In the genomic region with DNA sequence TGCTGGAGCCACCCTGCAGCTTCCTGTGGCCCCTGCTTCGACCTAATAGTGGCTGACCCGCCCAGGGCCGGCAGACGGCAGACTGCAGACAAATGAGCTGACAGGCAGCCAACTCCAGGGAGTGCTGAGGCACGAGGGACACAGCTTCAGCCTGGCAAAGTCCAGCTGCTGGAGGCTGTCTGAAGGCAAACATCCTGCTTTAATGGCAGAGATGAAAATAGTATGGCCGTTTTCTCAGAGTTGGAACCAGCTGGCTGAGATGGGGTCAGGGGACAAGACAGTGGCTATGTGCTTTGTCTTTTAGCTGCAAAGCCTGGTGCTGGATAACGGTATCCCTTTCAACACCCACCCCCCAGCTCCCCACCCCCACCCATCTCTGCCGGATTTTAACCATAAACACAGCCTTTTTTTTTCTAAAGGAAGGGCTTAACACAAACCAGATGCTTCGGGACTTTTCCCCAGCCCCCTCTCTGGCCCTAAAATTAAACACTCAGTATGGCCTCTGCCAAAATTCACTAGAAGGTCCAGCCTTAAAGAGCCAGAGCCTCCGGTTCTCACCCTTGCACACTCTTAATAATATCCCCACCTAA, we compare ENCODE assay signal across 9 mouse cellular contexts. TPM values are rescaled to one million over a fixed set of nuclear protein-coding genes. Genes with fewer than 3 reads are reported as not detected.
DNase-seq lines count a peak whose midpoint lies in the region; ATAC-seq and TF ChIP-seq lines count a peak whose summit lies in the region.
"Had no signal": no experiment of that assay in that cellular context is flagged by ENCODE, and none has a peak within 500 bp of the region (broad histone marks: within the 10 kb centered on the region; RNA-seq: fewer than 3 reads in every experiment).

No protein-coding gene starts in this region.

- no peak for TF ChIP-seq CTCF in lung, adult 2 months (IDR thresholded peaks at IDR 0.05; ENCODE audit: insufficient read depth, low read length)

- H3K27me3 ChIP-seq in forebrain, embryonic 15.5 days = no peaks in the 10 kb centered on the region

- WGBS in forebrain, embryonic 15.5 days = 5% methylated on average over 10 of the region's 10 CpGs
- WGBS in lung, adult 2 months = 5% methylated on average over 10 of the region's 10 CpGs

- peaks cover 40% of the 10 kb centered on the region for H3K4me1 ChIP-seq in forebrain, embryonic 15.5 days
- H3K4me1 ChIP-seq in lung, adult 2 months (ENCODE audit: control insufficient read depth, insufficient read depth, low read length) = peaks cover 38% of the 10 kb centered on the region

- peak overlapping the region; percentile 43 for H3K27ac ChIP-seq in forebrain, embryonic 15.5 days (replicated peaks)

- H3K4me2 ChIP-seq in forebrain, embryonic 15.5 days (replicated peaks) = no peak overlapping the region

- H3K9ac ChIP-seq in forebrain, embryonic 15.5 days (replicated peaks) = no peak overlapping the region

- intact Hi-C loops in heart, postnatal 14 days (cut with DNase I) = loop anchor here (2.0 kb wide), 1 partner anchor 31 kb away; the partner anchor contains the start of gene Actn1

- H3K36me3 ChIP-seq in forebrain, embryonic 15.5 days = no peaks in the 10 kb centered on the region
- H3K36me3 ChIP-seq: G1E had no signal

- H3K4me3 ChIP-seq in forebrain, embryonic 15.5 days = no peak overlapping the region
- H3K4me3 ChIP-seq in lung, adult 2 months (replicated peaks; ENCODE audit: extremely low read depth, low read depth, low read length) = peak overlapping the region; percentile 25

- DNase-seq in 416B (ENCODE audit: low read depth) = peak; percentile 70
- DNase-seq in cerebellum, adult 11 months = peak; percentile 35
- DNase-seq in heart, postnatal 14 days = peak; percentile 89 to 91
- DNase-seq in kidney, postnatal 4 days = peak; percentile 90 to 94
- peak; percentile 80 for DNase-seq in lung, adult 2 months
- peak; percentile 65 for DNase-seq in ovary, postnatal 14 days (ENCODE audit: low spot score)

- peak; percentile 61 for ATAC-seq in forebrain, embryonic 15.5 days (replicated peaks)
- ATAC-seq in megakaryocyte-erythroid progenitor cell, adult 5-6 weeks (replicated peaks; ENCODE audit: low FRiP score, low TSS enrichment, poor library complexity, severe bottlenecking) = no peak

- no peaks in the 10 kb centered on the region for H3K9me3 ChIP-seq in forebrain, embryonic 15.5 days
- H3K9me3 ChIP-seq: G1E had no signal

- peak; percentile 32; the same call in 1 of the 2 replicates for TF ChIP-seq POLR2A in lung, adult 2 months (IDR thresholded peaks at IDR 0.05; ENCODE audit: borderline replicate concordance, extremely low read depth, low read depth, low read length)

RNA-seq across cellular contexts. Expression of gene Actn1, which starts 30.0 kb away (rescaled TPM):
- polyA plus RNA-seq in forebrain, embryonic 15.5 days (2015; fragmentation: Nextera tagmentation; extraction: Ambion mirVana) = 8.8 and 8.9 TPM in 2 replicates
- 10 to 100 TPM; 49.7 to 51.0 TPM for total RNA-seq in heart, postnatal 14 days (2021)
- polyA plus RNA-seq in lung, adult 2 months (2012; rRNA removed) = 74.9 and 95.5 TPM in 2 replicates
- 0.96 and 7.6 TPM in 2 replicates for total RNA-seq in megakaryocyte-erythroid progenitor cell, adult 5-6 weeks (2014; fragmentation: Nextera tagmentation)
- total RNA-seq in megakaryocyte-erythroid progenitor cell, adult 5-6 weeks (2017) = 4.9 and 7.2 TPM in 2 replicates

Comparison
In these comparisons a context has a peak if more than half of its experiments do, and no peak if none do; other contexts are left out.
1. DNase-seq: peak in every context shown above with its lines; median percentile 92 in kidney, postnatal 4 days; 90 in heart, postnatal 14 days; 80 in lung, adult 2 months; 70 in 416B; 65 in ovary, postnatal 14 days; 35 in cerebellum, adult 11 months.
2. RNA of gene Actn1, which starts 30.0 kb away (total RNA-seq): 49.7 to 51.0 TPM in heart, postnatal 14 days; 0.96 to 7.6 TPM in megakaryocyte-erythroid progenitor cell, adult 5-6 weeks; every median in the first group is over 4 times any median in the second.